Mouse (Mus musculus): Measurements from ENCODE around the gene Rnf187. TPM values are rescaled to one million over a fixed set of nuclear protein-coding genes. Genes with fewer than 3 reads are reported as not detected.

The Rnf187 gene
- polyA plus RNA-seq, 1 experiment from 2014 or later = 315 TPM

- no peak for ATAC-seq (replicated peaks; ENCODE audit: insufficient number of reproducible peaks, low FRiP score, low TSS enrichment, low read depth)
- Histone ChIP-seq H3K9me3 (replicated peaks; ENCODE audit: control insufficient read depth, low read length) (no peaks in the 10 kb centered on the region), H3K4me1 (ENCODE audit: control insufficient read depth, insufficient read depth, low read length) (no peaks in the 10 kb centered on the region), H3K9ac (replicated peaks; ENCODE audit: low read length) (no peak overlapping the region), H3K27ac (replicated peaks; ENCODE audit: low read depth, low read length) (no peak overlapping the region), H3K36me3 (replicated peaks; ENCODE audit: control insufficient read depth, insufficient read depth, low read depth, low read length) (peaks cover 2% of the 10 kb centered on the region; the same call in 1 of the 2 replicates), H3K4me2 (ENCODE audit: low read depth, low read length) (no peak overlapping the region), H3K27me3 (ENCODE audit: control insufficient read depth, insufficient read depth, low read length) (no peaks in the 10 kb centered on the region), H3K4me3 (ENCODE audit: low read depth, low read length) (no peak overlapping the region)
- DNase-seq (ENCODE audit: low spot score) = no peak
- WGBS = 78% methylated on average over 6 of the region's 6 CpGs
These were observed 41.2 kb downstream of the Rnf187 start for GRCm38 (mm10) chr11:58897485-58897884.

- 78% methylated on average over 6 of the region's 6 CpGs for WGBS
- no peak overlapping the region for H3K9ac ChIP-seq (replicated peaks; ENCODE audit: low read length)
- H3K4me1 ChIP-seq (ENCODE audit: control insufficient read depth, insufficient read depth, low read length) = no peaks in the 10 kb centered on the region
- no peak overlapping the region for H3K4me2 ChIP-seq (ENCODE audit: low read depth, low read length)
- H3K27ac ChIP-seq (replicated peaks; ENCODE audit: low read depth, low read length) = no peak overlapping the region
- DNase-seq (ENCODE audit: low spot score) (peak; percentile 9), ATAC-seq (replicated peaks; ENCODE audit: insufficient number of reproducible peaks, low FRiP score, low TSS enrichment, low read depth) (no peak)
- H3K9me3 ChIP-seq (replicated peaks; ENCODE audit: control insufficient read depth, low read length) = no peaks in the 10 kb centered on the region
- H3K36me3 ChIP-seq (replicated peaks; ENCODE audit: control insufficient read depth, insufficient read depth, low read depth, low read length) = peaks cover 8% of the 10 kb centered on the region
- H3K4me3 ChIP-seq (ENCODE audit: low read depth, low read length) = no peak overlapping the region
- no peaks in the 10 kb centered on the region for H3K27me3 ChIP-seq (ENCODE audit: control insufficient read depth, insufficient read depth, low read length)
These were observed 44.3 kb downstream of the Rnf187 start for GRCm38 (mm10) chr11:58894456-58894855.

GRCm38 (mm10) chr11:58890511-58890910 lies 48.2 kb downstream of the Rnf187 start:
- no peak for DNase-seq (ENCODE audit: low spot score)
- ATAC-seq (replicated peaks; ENCODE audit: insufficient number of reproducible peaks, low FRiP score, low TSS enrichment, low read depth) = no peak
- H3K4me1 ChIP-seq (ENCODE audit: control insufficient read depth, insufficient read depth, low read length) = no peaks in the 10 kb centered on the region
- H3K4me2 ChIP-seq (ENCODE audit: low read depth, low read length) = no peak overlapping the region
- no peaks in the 10 kb centered on the region for H3K9me3 ChIP-seq (replicated peaks; ENCODE audit: control insufficient read depth, low read length)
- no peak overlapping the region for H3K9ac ChIP-seq (replicated peaks; ENCODE audit: low read length)
- no peak overlapping the region for H3K4me3 ChIP-seq (ENCODE audit: low read depth, low read length)
- no peaks in the 10 kb centered on the region for H3K27me3 ChIP-seq (ENCODE audit: control insufficient read depth, insufficient read depth, low read length)
- H3K27ac ChIP-seq (replicated peaks; ENCODE audit: low read depth, low read length) = no peak overlapping the region
- 94% methylated on average over 10 of the region's 10 CpGs for WGBS
- peaks cover 8% of the 10 kb centered on the region for H3K36me3 ChIP-seq (replicated peaks; ENCODE audit: control insufficient read depth, insufficient read depth, low read depth, low read length)

- WGBS = 86% methylated on average over 8 of the region's 8 CpGs
- H3K36me3 ChIP-seq (replicated peaks; ENCODE audit: control insufficient read depth, insufficient read depth, low read depth, low read length) = peaks cover 2% of the 10 kb centered on the region; the same call in 1 of the 2 replicates
- H3K9ac ChIP-seq (replicated peaks; ENCODE audit: low read length) = no peak overlapping the region
- no peak overlapping the region for H3K4me2 ChIP-seq (ENCODE audit: low read depth, low read length)
- H3K9me3 ChIP-seq (replicated peaks; ENCODE audit: control insufficient read depth, low read length) = no peaks in the 10 kb centered on the region
- no peaks in the 10 kb centered on the region for H3K4me1 ChIP-seq (ENCODE audit: control insufficient read depth, insufficient read depth, low read length)
- no peak overlapping the region for H3K27ac ChIP-seq (replicated peaks; ENCODE audit: low read depth, low read length)
- no peak overlapping the region for H3K4me3 ChIP-seq (ENCODE audit: low read depth, low read length)
- no peaks in the 10 kb centered on the region for H3K27me3 ChIP-seq (ENCODE audit: control insufficient read depth, insufficient read depth, low read length)
- ATAC-seq (replicated peaks; ENCODE audit: insufficient number of reproducible peaks, low FRiP score, low TSS enrichment, low read depth) = no peak
- no peak for DNase-seq (ENCODE audit: low spot score)
These were observed 55.0 kb downstream of the Rnf187 start for GRCm38 (mm10) chr11:58883756-58884155.

Small RNA genes lying within 50 kb of the gene (microRNA-seq; reads per million reads assigned to microRNA genes)
- gene Gm44313 (ENCODE audit: borderline number of aligned reads) = not detected

Other genes starting within 250 kb of the Rnf187 start
- gene Olfr319, start 239.8 kb downstream of the Rnf187 start, polyA plus RNA-seq (2014; fragmentation: Nextera tagmentation; extraction: Ambion mirVana) = not detected in 2 replicates
- not detected in 2 replicates for gene Olfr318, start 214.9 kb downstream of the Rnf187 start, polyA plus RNA-seq (2014; fragmentation: Nextera tagmentation; extraction: Ambion mirVana)
- not detected in 2 replicates for gene Olfr317, start 199.7 kb downstream of the Rnf187 start, polyA plus RNA-seq (2014; fragmentation: Nextera tagmentation; extraction: Ambion mirVana)
- gene Olfr316, start 186.2 kb downstream of the Rnf187 start, polyA plus RNA-seq (2014; fragmentation: Nextera tagmentation; extraction: Ambion mirVana) = not detected in 2 replicates
- not detected in 2 replicates for gene Olfr315, start 165.7 kb downstream of the Rnf187 start, polyA plus RNA-seq (2014; fragmentation: Nextera tagmentation; extraction: Ambion mirVana)
- gene Olfr314, start 156.0 kb downstream of the Rnf187 start, polyA plus RNA-seq (2014; fragmentation: Nextera tagmentation; extraction: Ambion mirVana) = not detected in 2 replicates
- gene Fam183b, start 137.0 kb downstream of the Rnf187 start, polyA plus RNA-seq (2014; fragmentation: Nextera tagmentation; extraction: Ambion mirVana) = 2.2 and 2.6 TPM in 2 replicates
- not detected in 2 replicates for gene Olfr313, start 123.9 kb downstream of the Rnf187 start, polyA plus RNA-seq (2014; fragmentation: Nextera tagmentation; extraction: Ambion mirVana)
- not detected in 2 replicates for gene Olfr312, start 109.7 kb downstream of the Rnf187 start, polyA plus RNA-seq (2014; fragmentation: Nextera tagmentation; extraction: Ambion mirVana)
- not detected in 2 replicates for gene Olfr311, start 99.7 kb downstream of the Rnf187 start, polyA plus RNA-seq (2014; fragmentation: Nextera tagmentation; extraction: Ambion mirVana)
- gene Gm12258, start 91.8 kb downstream of the Rnf187 start, polyA plus RNA-seq (2014; fragmentation: Nextera tagmentation; extraction: Ambion mirVana) = 14.2 and 14.4 TPM in 2 replicates
- 10.4 and 11.2 TPM in 2 replicates for gene 2810021J22Rik, start 71.7 kb downstream of the Rnf187 start, polyA plus RNA-seq (2014; fragmentation: Nextera tagmentation; extraction: Ambion mirVana)
- gene Zfp39, start 34.7 kb downstream of the Rnf187 start, polyA plus RNA-seq (2014; fragmentation: Nextera tagmentation; extraction: Ambion mirVana) = 7.6 and 8.3 TPM in 2 replicates
- gene Btnl10, start 21.0 kb downstream of the Rnf187 start, polyA plus RNA-seq (2014; fragmentation: Nextera tagmentation; extraction: Ambion mirVana) = 0.04 and 0.10 TPM in 2 replicates
- 45.1 and 52.2 TPM in 2 replicates for gene Hist3h2ba, start 10.0 kb upstream of the Rnf187 start, polyA plus RNA-seq (2014; fragmentation: Nextera tagmentation; extraction: Ambion mirVana)
- 33.0 and 35.0 TPM in 2 replicates for gene Hist3h2a, start 15.8 kb upstream of the Rnf187 start, polyA plus RNA-seq (2014; fragmentation: Nextera tagmentation; extraction: Ambion mirVana)
- 0.14 and 0.39 TPM in 2 replicates for gene Trim17, start 15.8 kb upstream of the Rnf187 start, polyA plus RNA-seq (2014; fragmentation: Nextera tagmentation; extraction: Ambion mirVana)
- gene Trim11, start 39.2 kb upstream of the Rnf187 start, polyA plus RNA-seq (2014; fragmentation: Nextera tagmentation; extraction: Ambion mirVana) = 15.0 and 18.4 TPM in 2 replicates
- gene Obscn, start 197.5 kb upstream of the Rnf187 start, polyA plus RNA-seq (2014; fragmentation: Nextera tagmentation; extraction: Ambion mirVana) = 0.04 and 0.62 TPM in 2 replicates
- gene Iba57, start 224.8 kb upstream of the Rnf187 start, polyA plus RNA-seq (2014; fragmentation: Nextera tagmentation; extraction: Ambion mirVana) = 1.5 and 2.6 TPM in 2 replicates
- 0.15 TPM in 1 of 2 replicates, not detected in the other for gene Gjc2, start 244.3 kb upstream of the Rnf187 start, polyA plus RNA-seq (2014; fragmentation: Nextera tagmentation; extraction: Ambion mirVana)